Mouse (Mus musculus): ENCODE data around the gene Dnaja2.

Dnaja2 gene

GRCm38 (mm10) chr8:85500460-85500859, 54.7 kb downstream of the Dnaja2 start:
- DNase-seq (ENCODE audit: low spot score in 2 of 2): no peak

- no peak for DNase-seq (ENCODE audit: low spot score in 2 of 2)
Measured at GRCm38 (mm10) chr8:85498577-85498976, 56.6 kb downstream of the Dnaja2 start.

GRCm38 (mm10) chr8:85496778-85497177, 58.4 kb downstream of the Dnaja2 start:
- no peak for DNase-seq (ENCODE audit: low spot score in 2 of 2)

GRCm38 (mm10) chr8:85496125-85496524, 59.0 kb downstream of the Dnaja2 start:
- no peak for DNase-seq (ENCODE audit: low spot score in 2 of 2)

GRCm38 (mm10) chr8:85492940-85493931, 61.9 kb downstream of the Dnaja2 start:
- peak in 1 of 2 experiments; percentile 34 for DNase-seq (ENCODE audit: low spot score in 2 of 2)

- peak; percentile 89 to 91 for DNase-seq (ENCODE audit: low spot score in 2 of 2)
Measured at GRCm38 (mm10) chr8:85492125-85492875, 62.8 kb downstream of the Dnaja2 start, which contains the start of gene Gpt2. Gpt2 (plus strand) TSS chr8:85492576.

- DNase-seq (ENCODE audit: low spot score in 2 of 2): no peak
Measured at GRCm38 (mm10) chr8:85489546-85489945, 65.6 kb downstream of the Dnaja2 start.

GRCm38 (mm10) chr8:85488631-85489030, 66.5 kb downstream of the Dnaja2 start:
- no peak for DNase-seq (ENCODE audit: low spot score in 2 of 2)

- no peak for DNase-seq (ENCODE audit: low spot score in 2 of 2)
Measured at GRCm38 (mm10) chr8:85487906-85488620, 67.1 kb downstream of the Dnaja2 start.
